Mouse (Mus musculus) lung, postnatal 25 days (tissue): Measurements from ENCODE around the gene Atf6.

ENCODE experiments used
- DNase-seq: peaks from one replicate; pipeline ENCODE4 v3.0.0; 2022; ENCODE audit warnings: low spot score

Gene Atf6

DNA sequence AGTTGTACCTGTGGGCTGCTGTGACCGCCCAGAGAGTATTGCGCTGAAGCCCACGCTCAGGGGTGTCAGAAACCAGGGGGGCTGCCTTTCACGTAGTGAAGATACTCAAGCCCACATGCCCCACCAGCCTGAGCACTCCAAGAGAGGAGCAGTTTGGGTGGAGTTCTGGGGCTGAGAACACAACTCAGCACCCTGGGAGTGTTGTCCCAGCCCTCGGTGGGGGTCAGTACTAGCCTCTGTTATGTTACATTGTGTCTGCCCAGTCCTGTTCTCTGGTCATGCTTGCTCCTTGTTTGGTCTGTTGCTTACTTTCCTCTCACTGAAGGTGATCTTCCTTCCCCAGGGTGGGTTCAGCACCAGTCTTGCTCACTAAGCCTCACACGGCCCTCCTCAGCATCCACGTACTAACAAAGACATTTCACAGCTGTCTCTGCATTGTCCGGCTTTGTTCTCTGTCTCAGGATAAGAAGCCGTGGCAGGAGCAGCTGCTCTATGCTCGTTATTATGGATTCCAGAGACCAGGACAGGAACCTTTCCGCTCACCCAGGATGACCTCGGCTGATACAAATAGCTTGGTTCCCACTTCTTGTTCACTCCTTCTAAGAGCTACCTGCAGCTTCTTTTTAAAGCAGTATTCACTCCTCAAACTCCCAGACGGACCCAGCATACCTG lies 209.8 kb downstream of the Atf6 start:
- no peak for DNase-seq

DNA sequence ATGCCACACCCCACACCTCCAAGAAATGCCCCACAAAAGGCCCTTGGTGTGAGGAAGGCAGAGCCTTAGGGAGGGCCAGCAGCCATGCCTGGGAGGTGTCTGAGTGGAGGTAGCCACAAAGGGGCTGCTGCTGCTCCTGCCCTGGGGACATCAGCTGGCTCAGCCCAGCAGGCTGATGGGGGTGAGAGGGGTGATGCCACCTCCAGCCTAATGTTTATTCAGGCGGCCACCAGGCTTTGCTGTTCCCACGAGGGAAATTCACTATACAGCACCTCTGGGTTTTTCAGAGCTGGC lies 210.4 kb downstream of the Atf6 start:
- no peak for DNase-seq

- DNase-seq, result no peak
Observed at GRCm38 (mm10) chr1:170656518-170657227, 210.9 kb downstream of the Atf6 start.

DNA sequence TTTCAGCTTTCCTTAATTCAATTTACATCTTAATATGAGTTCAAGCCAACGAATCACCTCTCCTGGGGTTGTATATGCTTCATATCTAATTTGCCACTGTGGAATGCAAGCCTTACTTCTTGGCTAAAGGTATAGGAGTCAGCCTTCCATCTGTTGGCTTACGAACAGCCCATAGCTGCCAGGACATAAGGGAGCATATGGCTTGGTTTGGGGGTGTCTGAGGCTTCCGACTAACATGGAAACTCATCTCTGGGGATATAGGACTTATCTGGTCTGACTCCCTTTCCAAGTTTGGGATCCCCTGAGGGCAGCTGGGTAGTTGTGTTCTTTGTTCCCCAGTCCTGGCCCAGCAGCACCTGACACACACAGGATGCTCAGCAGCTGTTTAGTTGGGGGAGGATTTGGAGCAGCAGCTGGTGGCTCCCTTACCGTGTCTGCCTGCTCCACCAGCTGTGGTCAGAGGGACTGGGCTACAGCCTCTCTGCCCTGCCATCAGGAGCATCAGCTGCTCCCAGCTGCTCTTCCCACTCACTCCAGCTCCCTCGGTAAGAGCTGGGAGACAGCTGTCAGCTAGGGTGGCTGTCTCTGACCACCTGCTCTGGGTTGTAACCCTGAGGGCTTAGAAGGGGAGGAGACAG lies 212.2 kb downstream of the Atf6 start:
- DNase-seq, result no peak
